Mouse (Mus musculus): Measurements from ENCODE around the gene Rictor. TPM values are rescaled to one million over a fixed set of nuclear protein-coding genes. Genes with fewer than 3 reads are reported as not detected.

The Rictor gene
- polyA plus RNA-seq, 1 experiment from 2014 or later: 50.1 TPM

DNA sequence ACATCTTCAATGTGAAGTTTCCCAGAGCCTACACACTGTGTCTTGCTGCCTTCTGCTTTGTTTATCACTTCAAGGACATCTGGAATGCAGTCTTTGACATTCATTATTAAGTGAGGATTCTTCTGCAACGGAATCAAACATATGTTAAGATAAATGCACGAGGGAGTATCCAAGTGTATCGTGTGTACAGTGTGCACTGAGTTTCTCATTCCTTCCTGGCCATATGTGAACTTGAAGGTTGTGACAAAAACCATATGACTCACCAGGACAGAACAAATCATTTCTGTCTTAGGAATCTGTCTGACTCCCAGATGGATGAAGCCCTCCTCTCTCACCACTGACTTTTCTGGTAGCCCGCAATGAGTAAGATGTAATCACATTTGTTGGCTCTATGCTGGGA, 107.6 kb downstream of the Rictor start:
- Histone ChIP-seq H3K4me1 (no peaks in the 10 kb centered on the region), H3K36me3 (ENCODE audit: poor library complexity, severe bottlenecking) (no peaks in the 10 kb centered on the region), H3K9me3 (replicated peaks) (peaks cover 4% of the 10 kb centered on the region), H3K27ac (no peak overlapping the region), H3K27me3 (no peaks in the 10 kb centered on the region), H3K9ac (no peak overlapping the region), H3K4me3 (no peak overlapping the region), H3K4me2 (no peak overlapping the region)
- WGBS: 91% methylated on average over 4 of the region's 4 CpGs
- no peak for ATAC-seq

DNA sequence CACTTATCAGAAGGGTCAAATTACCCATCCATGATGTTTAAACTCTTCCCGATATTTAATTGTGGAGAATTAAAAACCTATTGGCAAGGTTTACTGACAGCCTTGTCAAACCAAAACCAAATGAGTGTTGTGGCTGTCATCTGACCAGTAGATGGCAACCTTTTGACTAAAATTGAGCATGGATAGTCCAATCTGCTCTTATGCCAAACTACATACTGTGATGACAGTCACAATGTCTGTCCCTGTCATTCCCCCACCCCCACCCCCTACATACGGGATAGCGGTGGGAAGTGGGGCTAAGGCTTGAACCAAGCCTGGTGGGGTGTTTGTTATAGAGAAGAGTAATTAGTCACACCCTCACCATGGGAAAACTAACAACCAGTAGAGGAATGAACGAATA, 132.0 kb downstream of the Rictor start:
- Histone ChIP-seq H3K4me3 (no peak overlapping the region), H3K4me1 (no peaks in the 10 kb centered on the region), H3K27ac (no peak overlapping the region), H3K27me3 (no peaks in the 10 kb centered on the region), H3K9me3 (replicated peaks) (no peaks in the 10 kb centered on the region), H3K9ac (no peak overlapping the region), H3K4me2 (no peak overlapping the region), H3K36me3 (ENCODE audit: poor library complexity, severe bottlenecking) (no peaks in the 10 kb centered on the region)
- peak; percentile 69 for ATAC-seq
- WGBS: 52% methylated on average over 4 of the region's 4 CpGs

GRCm38 (mm10) chr15:6849851-6850250, 141.7 kb downstream of the Rictor start:
- Histone ChIP-seq H3K4me3 (no peak overlapping the region), H3K27me3 (no peaks in the 10 kb centered on the region), H3K36me3 (ENCODE audit: poor library complexity, severe bottlenecking) (no peaks in the 10 kb centered on the region), H3K4me1 (no peaks in the 10 kb centered on the region), H3K9ac (no peak overlapping the region), H3K27ac (no peak overlapping the region), H3K4me2 (no peak overlapping the region), H3K9me3 (replicated peaks) (no peaks in the 10 kb centered on the region)
- 43% methylated on average over 1 of the region's 1 CpGs for WGBS
- no peak for ATAC-seq

Other genes starting within 250 kb of the Rictor start
- 1.6 and 2.4 TPM in 2 replicates for gene Fyb, start 185.5 kb upstream of the Rictor start, polyA plus RNA-seq (2015; fragmentation: Nextera tagmentation; extraction: Ambion mirVana)
- 0.59 and 0.75 TPM in 2 replicates for gene Osmr, start 166.6 kb downstream of the Rictor start, polyA plus RNA-seq (2015; fragmentation: Nextera tagmentation; extraction: Ambion mirVana)